Mouse (Mus musculus) kidney, adult 8-10 months (tissue): ENCODE measurements at regions not wholly inside any gene's neighbourhood (a gene's known extent, or its start where the extent isn't known, plus 50 kb on each side); places are given as distances from the start of the nearest gene placed in this dataset.

Experiments
- DNase-seq, 2 experiments: peaks; one replicate each; pipeline ENCODE4 v3.0.0; 2022

- DNase-seq, result no peak
Measured at GRCm38 (mm10) chr3:65478215-65478614, 50.0 kb upstream of the Tiparp start.

- DNase-seq, result no peak
Measured at GRCm38 (mm10) chr3:65477111-65477510, 51.1 kb upstream of the Tiparp start.

GRCm38 (mm10) chr3:65476091-65476953 lies 51.9 kb upstream of the Tiparp start:
- DNase-seq, result no peak

- DNase-seq, result no peak
Measured at GRCm38 (mm10) chr3:65474585-65474984, 53.6 kb upstream of the Tiparp start.

- DNase-seq, result no peak
Measured at GRCm38 (mm10) chr3:65471796-65472195, 56.4 kb upstream of the Tiparp start.

- peak; percentile 8 to 11 for DNase-seq
Measured at GRCm38 (mm10) chr3:65469207-65469606, 59.0 kb upstream of the Tiparp start.

- DNase-seq, result no peak
Measured at GRCm38 (mm10) chr3:65464769-65465168, 63.4 kb upstream of the Tiparp start.

GRCm38 (mm10) chr3:65460936-65461335 lies 67.3 kb upstream of the Tiparp start:
- DNase-seq, result no peak

- DNase-seq, result no peak
Measured at GRCm38 (mm10) chr3:65459702-65460101, 67.3 kb upstream of the Ssr3 start.

GRCm38 (mm10) chr3:65457931-65458330 lies 65.5 kb upstream of the Ssr3 start:
- no peak for DNase-seq

GRCm38 (mm10) chr3:65455597-65456284 lies 63.3 kb upstream of the Ssr3 start:
- DNase-seq, result peak; percentile 82 to 86

- DNase-seq, result no peak
Measured at GRCm38 (mm10) chr3:65454301-65454700, 61.9 kb upstream of the Ssr3 start.

- no peak for DNase-seq
Measured at GRCm38 (mm10) chr3:65449176-65449575, 56.8 kb upstream of the Ssr3 start.

GRCm38 (mm10) chr3:65443701-65444100 lies 51.3 kb upstream of the Ssr3 start:
- no peak for DNase-seq

- DNase-seq, result no peak
Measured at GRCm38 (mm10) chr3:65442946-65443345, 50.5 kb upstream of the Ssr3 start.

- peak; percentile 49 to 50 for DNase-seq
Measured at GRCm38 (mm10) chr3:65442269-65442668, 49.8 kb upstream of the Ssr3 start.
